Mouse (Mus musculus) cortical plate, adult 2 months (tissue): ENCODE data around the gene Nr4a1.

Source experiments
- CTCF ChIP-seq: fragments of 200-500 bp; IDR thresholded peaks from 2 replicates; pipeline ENCODE4 v1.5.1; 2011; ENCODE audit warnings: mild to moderate bottlenecking, control low read depth, low read length; ENCODE audit not compliant: insufficient read depth; ENCODE audit errors: extremely low read depth
- POLR2A ChIP-seq: fragments of 200-500 bp; IDR thresholded peaks from 2 replicates; pipeline ENCODE4 v1.6.1; 2011; ENCODE audit warnings: mild to moderate bottlenecking, low read length, control low read depth; ENCODE audit not compliant: insufficient read depth; ENCODE audit errors: extremely low read depth

DNA sequence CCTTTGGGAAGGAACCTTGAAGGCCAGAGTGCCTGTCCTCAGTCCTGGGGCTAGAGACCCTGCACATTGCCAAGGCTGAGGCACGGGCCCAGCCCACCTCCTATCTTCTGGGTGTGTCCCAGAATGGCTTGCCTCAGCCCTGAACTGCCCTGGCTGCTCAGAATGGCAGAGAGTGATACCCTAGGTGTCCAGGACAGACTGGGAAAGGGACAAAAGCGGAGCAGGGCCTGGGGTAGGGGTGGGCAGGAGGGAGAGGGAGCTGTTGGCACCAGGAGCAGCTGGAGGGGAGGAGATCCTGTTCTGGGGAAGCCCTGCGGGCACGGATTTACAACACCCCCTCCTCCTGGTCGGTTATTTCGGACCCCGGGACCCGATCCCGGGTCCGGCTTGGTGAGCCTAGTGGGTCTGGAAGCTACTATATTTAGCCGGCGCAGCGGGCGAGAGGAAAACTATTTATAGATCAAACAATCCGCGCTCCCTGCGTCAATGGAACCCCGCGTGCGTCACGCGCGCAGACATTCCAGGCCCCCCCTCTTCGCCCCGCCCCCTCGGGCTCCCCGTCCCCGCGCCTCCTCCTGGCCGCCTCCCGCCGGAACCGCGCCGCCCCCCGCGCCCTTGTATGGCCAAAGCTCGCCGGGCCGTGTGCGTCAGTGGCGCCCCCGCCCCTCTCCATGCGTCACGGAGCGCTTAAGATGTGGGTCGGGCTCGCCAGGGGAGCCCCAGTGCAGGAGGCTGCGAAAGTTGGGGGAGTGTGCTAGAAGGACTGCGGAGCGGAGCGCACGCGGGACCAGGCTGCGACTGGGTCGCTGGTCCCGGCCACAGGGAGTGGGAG lies 12.3 kb downstream of the Nr4a1 start:
- TF ChIP-seq CTCF (no peak), POLR2A (peak; percentile 92)
